In genomic region chr13:91368664-91369063, GRCm38 (mm10) we compare ENCODE assay signal across 30 mouse cellular contexts.
DNase-seq lines count a peak whose midpoint lies in the region; ATAC-seq and TF ChIP-seq lines count a peak whose summit lies in the region.
"Had no signal": no experiment of that assay in that cellular context is flagged by ENCODE, and none has a peak within 500 bp of the region (broad histone marks: within the 10 kb centered on the region; RNA-seq: fewer than 3 reads in every experiment).

No protein-coding gene starts in this region.

- no peaks in the 10 kb centered on the region for H3K9me3 ChIP-seq in embryonic facial prominence, embryonic 14.5 days (ENCODE audit: control insufficient read depth, low read length)
- no peaks in the 10 kb centered on the region for H3K9me3 ChIP-seq in limb, embryonic 12.5 days
- H3K9me3 ChIP-seq: forebrain, embryonic 13.5 days; hindbrain, embryonic 15.5 days; megakaryocyte, embryonic 14.5 days; midbrain, embryonic 13.5 days had no signal

- H3K4me3 ChIP-seq in embryonic facial prominence, embryonic 14.5 days (ENCODE audit: low read depth, low read length), result no peak overlapping the region
- no peak overlapping the region for H3K4me3 ChIP-seq in limb, embryonic 12.5 days (replicated peaks)
- H3K4me3 ChIP-seq in cerebellum, adult 2 months (replicated peaks; ENCODE audit: insufficient read depth, low read depth, low read length), result no peak overlapping the region
- H3K4me3 ChIP-seq: forebrain, embryonic 13.5 days; hindbrain, embryonic 15.5 days; layer of hippocampus, adult 2 months; left cerebral cortex, adult 2 months; megakaryocyte, embryonic 14.5 days; midbrain, embryonic 13.5 days had no signal

- no peak for ATAC-seq in embryonic facial prominence, embryonic 14.5 days (ENCODE audit: low read depth)
- ATAC-seq in limb, embryonic 12.5 days (ENCODE audit: insufficient number of reproducible peaks, insufficient read depth, low FRiP score, low TSS enrichment, low read depth), result no peak
- ATAC-seq: activated CD4-positive, CD25-positive, alpha-beta regulatory T cell, adult 4 months; forebrain, embryonic 13.5 days; inflammation-experienced regulatory T-cells, adult 6 months; midbrain, embryonic 13.5 days had no signal

- no peak overlapping the region for H3K9ac ChIP-seq in embryonic facial prominence, embryonic 14.5 days (ENCODE audit: low read depth, low read length)
- H3K9ac ChIP-seq in limb, embryonic 12.5 days (replicated peaks), result no peak overlapping the region
- H3K9ac ChIP-seq: forebrain, embryonic 13.5 days; hindbrain, embryonic 15.5 days; midbrain, embryonic 13.5 days had no signal

- DNase-seq in embryo, embryonic 10.5 days (ENCODE audit: low spot score), result peak; percentile 41
- DNase-seq in embryo, embryonic 11 days, result peak; percentile 53
- DNase-seq in embryonic facial prominence, embryonic 14.5 days (ENCODE audit: low spot score), result peak; percentile 66
- DNase-seq in urinary bladder, postnatal 14 days (ENCODE audit: low spot score), result no peak
- no peak for DNase-seq in left cerebral cortex, postnatal 10 days (ENCODE audit: extremely low spot score in 1 of 2, low spot score in 2 of 2)
- DNase-seq in cerebellum, adult 2 months, result no peak
- DNase-seq: adrenal gland, adult 2 months; adrenal gland, postnatal 36 days; cerebellum, adult 8-10 months; cerebellum, postnatal 25 days; gastrocnemius, postnatal 14 days; heart, adult 11 months; heart, postnatal 4 days; kidney, adult 11 months; kidney, postnatal 25 days; lung, postnatal 4 days; spleen, adult 18-20 months; thymus, postnatal 14 days had no signal

- no peak for TF ChIP-seq CTCF in cerebellum, adult 2 months (IDR thresholded peaks at IDR 0.05; ENCODE audit: borderline replicate concordance, insufficient read depth, low read depth, low read length)

- WGBS in embryonic facial prominence, embryonic 14.5 days, result 30% methylated on average over 7 of the region's 7 CpGs
- 47% methylated on average over 7 of the region's 7 CpGs for WGBS in limb, embryonic 12.5 days
- WGBS in cerebellum, adult 2 months, result 95% methylated on average over 7 of the region's 7 CpGs

- no peaks in the 10 kb centered on the region for H3K36me3 ChIP-seq in embryonic facial prominence, embryonic 14.5 days (ENCODE audit: control insufficient read depth, insufficient read depth, low read length)
- H3K36me3 ChIP-seq in limb, embryonic 12.5 days, result no peaks in the 10 kb centered on the region
- H3K36me3 ChIP-seq: hindbrain, embryonic 15.5 days; midbrain, embryonic 13.5 days had no signal

- no peaks in the 10 kb centered on the region for H3K27me3 ChIP-seq in embryonic facial prominence, embryonic 14.5 days (replicated peaks; ENCODE audit: control insufficient read depth, insufficient read depth, low read length)
- no peaks in the 10 kb centered on the region for H3K27me3 ChIP-seq in limb, embryonic 12.5 days
- H3K27me3 ChIP-seq in cerebellum, adult 2 months (ENCODE audit: control insufficient read depth, insufficient read depth, low read length), result no peaks in the 10 kb centered on the region
- H3K27me3 ChIP-seq: CH12.LX; forebrain, embryonic 13.5 days; hindbrain, embryonic 15.5 days; midbrain, embryonic 13.5 days had no signal

- H3K4me2 ChIP-seq in embryonic facial prominence, embryonic 14.5 days (ENCODE audit: low read depth, low read length), result peak overlapping the region; percentile 28; the same call in 1 of the 2 replicates
- no peak overlapping the region for H3K4me2 ChIP-seq in limb, embryonic 12.5 days
- H3K4me2 ChIP-seq: forebrain, embryonic 13.5 days; heart, embryonic 11.5 days; hindbrain, embryonic 15.5 days; liver, embryonic 11.5 days; midbrain, embryonic 13.5 days had no signal

- no peak for TF ChIP-seq POLR2A in cerebellum, adult 2 months (IDR thresholded peaks at IDR 0.05; ENCODE audit: borderline replicate concordance, insufficient read depth, low read length)

- intact Hi-C loops in left cerebral cortex, postnatal 10 days (cut with DNase I), result loop anchor here (5.0 to 10.0 kb wide), 2 partner anchors 274 to 401 kb away; no protein-coding TSS in a partner anchor

- peak overlapping the region; percentile 100 for H3K27ac ChIP-seq in embryonic facial prominence, embryonic 14.5 days (replicated peaks; ENCODE audit: low read depth, low read length)
- H3K27ac ChIP-seq in limb, embryonic 12.5 days, result peak overlapping the region; percentile 99; the same call in 1 of the 2 replicates
- H3K27ac ChIP-seq in cerebellum, adult 2 months (ENCODE audit: insufficient read depth, low read length), result no peak overlapping the region
- H3K27ac ChIP-seq: layer of hippocampus, adult 2 months; left cerebral cortex, adult 2 months had no signal

- peaks cover 57% of the 10 kb centered on the region for H3K4me1 ChIP-seq in embryonic facial prominence, embryonic 14.5 days (ENCODE audit: control insufficient read depth, insufficient read depth, low read length)
- H3K4me1 ChIP-seq in limb, embryonic 12.5 days (replicated peaks), result peaks cover 62% of the 10 kb centered on the region
- peaks cover 18% of the 10 kb centered on the region for H3K4me1 ChIP-seq in cerebellum, adult 2 months (ENCODE audit: control insufficient read depth, insufficient read depth, low read length)

Comparison
In these comparisons a context has a peak if more than half of its experiments do, and no peak if none do; other contexts are left out.
1. DNase-seq: peak in embryo, embryonic 10.5 days (single experiment), embryo, embryonic 11 days (single experiment) and embryonic facial prominence, embryonic 14.5 days (single experiment); none in urinary bladder, postnatal 14 days (single experiment), left cerebral cortex, postnatal 10 days (0 of 2) and cerebellum, adult 2 months (0 of 2).